Mouse (Mus musculus): Measurements from ENCODE around the gene Stum. TPM values are rescaled to one million over a fixed set of nuclear protein-coding genes. Genes with fewer than 3 reads are reported as not detected.

Stum gene
- polyA plus RNA-seq, 1 experiment from 2014 or later: 0.06 TPM

- peaks cover 7% of the 10 kb centered on the region; the same call in 1 of the 2 replicates for H3K27me3 ChIP-seq
- no peak overlapping the region for H3K4me3 ChIP-seq (replicated peaks)
- H3K4me2 ChIP-seq: no peak overlapping the region
- H3K9ac ChIP-seq: no peak overlapping the region
- no peaks in the 10 kb centered on the region for H3K4me1 ChIP-seq (replicated peaks)
- no peak for ATAC-seq (ENCODE audit: insufficient read depth)
- no peaks in the 10 kb centered on the region for H3K9me3 ChIP-seq (replicated peaks)
- H3K36me3 ChIP-seq (replicated peaks): no peaks in the 10 kb centered on the region
- 46% methylated on average over 5 of the region's 5 CpGs for WGBS (ENCODE audit: insufficient replicate concordance)
- H3K27ac ChIP-seq (replicated peaks): no peak overlapping the region
Measured at GRCm38 (mm10) chr1:180460721-180461120, 22.6 kb downstream of the Stum start.

- ATAC-seq (ENCODE audit: insufficient read depth): no peak
- Histone ChIP-seq H3K9ac (no peak overlapping the region), H3K4me3 (replicated peaks) (no peak overlapping the region), H3K4me1 (replicated peaks) (no peaks in the 10 kb centered on the region), H3K9me3 (replicated peaks) (no peaks in the 10 kb centered on the region), H3K4me2 (no peak overlapping the region), H3K27ac (replicated peaks) (no peak overlapping the region), H3K27me3 (peaks cover 7% of the 10 kb centered on the region; the same call in 1 of the 2 replicates), H3K36me3 (replicated peaks) (no peaks in the 10 kb centered on the region)
- 52% methylated on average over 3 of the region's 3 CpGs for WGBS (ENCODE audit: insufficient replicate concordance)
Measured at GRCm38 (mm10) chr1:180458680-180459079, 24.6 kb downstream of the Stum start.

GRCm38 (mm10) chr1:180458274-180458673, 25.0 kb downstream of the Stum start:
- H3K27ac ChIP-seq (replicated peaks): no peak overlapping the region

GRCm38 (mm10) chr1:180449641-180450040, 33.7 kb downstream of the Stum start:
- WGBS (ENCODE audit: insufficient replicate concordance): 36% methylated on average over 2 of the region's 2 CpGs
- Histone ChIP-seq H3K4me3 (replicated peaks) (no peak overlapping the region), H3K27ac (replicated peaks) (no peak overlapping the region), H3K9ac (no peak overlapping the region), H3K4me2 (no peak overlapping the region), H3K36me3 (replicated peaks) (no peaks in the 10 kb centered on the region), H3K9me3 (replicated peaks) (no peaks in the 10 kb centered on the region), H3K27me3 (no peaks in the 10 kb centered on the region), H3K4me1 (replicated peaks) (no peaks in the 10 kb centered on the region)
- ATAC-seq (ENCODE audit: insufficient read depth): no peak

More at GRCm38 (mm10) chr1:180458274-180458673, 25.0 kb downstream of the Stum start:
- H3K4me2 ChIP-seq: no peak overlapping the region
- no peak overlapping the region for H3K9ac ChIP-seq
- H3K4me1 ChIP-seq (replicated peaks): no peaks in the 10 kb centered on the region
- H3K27me3 ChIP-seq: peaks cover 7% of the 10 kb centered on the region; the same call in 1 of the 2 replicates
- H3K4me3 ChIP-seq (replicated peaks): no peak overlapping the region
- no peaks in the 10 kb centered on the region for H3K36me3 ChIP-seq (replicated peaks)
- H3K9me3 ChIP-seq (replicated peaks): no peaks in the 10 kb centered on the region
- no peak for ATAC-seq (ENCODE audit: insufficient read depth)
- 31% methylated on average over 6 of the region's 6 CpGs for WGBS (ENCODE audit: insufficient replicate concordance)

- Histone ChIP-seq H3K9me3 (replicated peaks) (no peaks in the 10 kb centered on the region), H3K27me3 (0 out of 2 replicates have a peak, but pooled peaks cover 5% of the 10 kb centered on the region), H3K9ac (no peak overlapping the region), H3K4me1 (replicated peaks) (no peaks in the 10 kb centered on the region), H3K27ac (replicated peaks) (no peak overlapping the region), H3K4me3 (replicated peaks) (no peak overlapping the region), H3K36me3 (replicated peaks) (no peaks in the 10 kb centered on the region), H3K4me2 (no peak overlapping the region)
- no peak for ATAC-seq (ENCODE audit: insufficient read depth)
- 60% methylated on average over 3 of the region's 3 CpGs for WGBS (ENCODE audit: insufficient replicate concordance)
Measured at GRCm38 (mm10) chr1:180444411-180444810, 38.9 kb downstream of the Stum start.

- no peaks in the 10 kb centered on the region for H3K9me3 ChIP-seq (replicated peaks)
- H3K27ac ChIP-seq (replicated peaks): no peak overlapping the region
- H3K36me3 ChIP-seq (replicated peaks): no peaks in the 10 kb centered on the region
- no peaks in the 10 kb centered on the region for H3K4me1 ChIP-seq (replicated peaks)
- H3K9ac ChIP-seq: no peak overlapping the region
- ATAC-seq (ENCODE audit: insufficient read depth): no peak
- peaks cover 8% of the 10 kb centered on the region for H3K27me3 ChIP-seq
- H3K4me3 ChIP-seq (replicated peaks): no peak overlapping the region
- WGBS (ENCODE audit: insufficient replicate concordance): 54% methylated on average over 4 of the region's 4 CpGs
- no peak overlapping the region for H3K4me2 ChIP-seq
Measured at GRCm38 (mm10) chr1:180439496-180439895, 43.8 kb downstream of the Stum start.

GRCm38 (mm10) chr1:180434925-180435324, 48.4 kb downstream of the Stum start:
- ATAC-seq (ENCODE audit: insufficient read depth): no peak
- Histone ChIP-seq H3K27ac (replicated peaks) (no peak overlapping the region), H3K36me3 (replicated peaks) (no peaks in the 10 kb centered on the region), H3K4me1 (replicated peaks) (peaks cover 2% of the 10 kb centered on the region; the same call in 1 of the 2 replicates), H3K9ac (no peak overlapping the region), H3K4me2 (no peak overlapping the region), H3K27me3 (peaks cover 44% of the 10 kb centered on the region), H3K4me3 (replicated peaks) (no peak overlapping the region), H3K9me3 (replicated peaks) (no peaks in the 10 kb centered on the region)
- 11% methylated on average over 9 of the region's 9 CpGs for WGBS (ENCODE audit: insufficient replicate concordance)

- H3K9me3 ChIP-seq (replicated peaks): no peaks in the 10 kb centered on the region
- 19% methylated on average over 7 of the region's 7 CpGs for WGBS (ENCODE audit: insufficient replicate concordance)
Measured at GRCm38 (mm10) chr1:180433796-180434566, 49.3 kb downstream of the Stum start.

GRCm38 (mm10) chr1:180433098-180433538, 50.2 kb downstream of the Stum start:
- H3K4me2 ChIP-seq: no peak overlapping the region

More at GRCm38 (mm10) chr1:180433796-180434566, 49.3 kb downstream of the Stum start:
- 0 out of 2 replicates have a peak, but pooled peaks have one; percentile 29 for ATAC-seq (ENCODE audit: insufficient read depth)
- Histone ChIP-seq H3K4me1 (replicated peaks) (peaks cover 3% of the 10 kb centered on the region; the same call in 1 of the 2 replicates), H3K36me3 (replicated peaks) (no peaks in the 10 kb centered on the region), H3K9ac (no peak overlapping the region), H3K27ac (replicated peaks) (no peak overlapping the region), H3K27me3 (peaks cover 43% of the 10 kb centered on the region), H3K4me2 (no peak overlapping the region), H3K4me3 (replicated peaks) (no peak overlapping the region)

GRCm38 (mm10) chr1:180431833-180432232, 51.5 kb downstream of the Stum start:
- ATAC-seq (ENCODE audit: insufficient read depth): no peak
- H3K4me3 ChIP-seq (replicated peaks): no peak overlapping the region
- H3K9me3 ChIP-seq (replicated peaks): no peaks in the 10 kb centered on the region
- WGBS (ENCODE audit: insufficient replicate concordance): 12% methylated on average over 12 of the region's 12 CpGs
- no peaks in the 10 kb centered on the region for H3K36me3 ChIP-seq (replicated peaks)
- H3K27ac ChIP-seq (replicated peaks): no peak overlapping the region
- H3K27me3 ChIP-seq: peaks cover 48% of the 10 kb centered on the region
- H3K4me1 ChIP-seq (replicated peaks): peaks cover 10% of the 10 kb centered on the region; the same call in 1 of the 2 replicates
- no peak overlapping the region for H3K4me2 ChIP-seq
- H3K9ac ChIP-seq: no peak overlapping the region

More at GRCm38 (mm10) chr1:180433098-180433538, 50.2 kb downstream of the Stum start:
- Histone ChIP-seq H3K9me3 (replicated peaks) (no peaks in the 10 kb centered on the region), H3K27me3 (peaks cover 48% of the 10 kb centered on the region), H3K4me1 (replicated peaks) (peaks cover 4% of the 10 kb centered on the region; the same call in 1 of the 2 replicates), H3K4me3 (replicated peaks) (no peak overlapping the region), H3K9ac (no peak overlapping the region), H3K36me3 (replicated peaks) (no peaks in the 10 kb centered on the region), H3K27ac (replicated peaks) (no peak overlapping the region)
- no peak for ATAC-seq (ENCODE audit: insufficient read depth)
- 8% methylated on average over 16 of the region's 16 CpGs for WGBS (ENCODE audit: insufficient replicate concordance)

GRCm38 (mm10) chr1:180429819-180430218, 53.5 kb downstream of the Stum start:
- no peak overlapping the region for H3K27ac ChIP-seq (replicated peaks)
- H3K27me3 ChIP-seq: peaks cover 48% of the 10 kb centered on the region
- H3K4me1 ChIP-seq (replicated peaks): peaks cover 10% of the 10 kb centered on the region; the same call in 1 of the 2 replicates
- WGBS (ENCODE audit: insufficient replicate concordance): 18% methylated on average over 5 of the region's 5 CpGs
- no peak overlapping the region for H3K4me2 ChIP-seq
- no peak overlapping the region for H3K4me3 ChIP-seq (replicated peaks)
- ATAC-seq (ENCODE audit: insufficient read depth): no peak
- H3K9ac ChIP-seq: no peak overlapping the region
- no peaks in the 10 kb centered on the region for H3K9me3 ChIP-seq (replicated peaks)
- no peaks in the 10 kb centered on the region for H3K36me3 ChIP-seq (replicated peaks)
